9 mouse cellular contexts compared by ENCODE assay signal in genomic region chr17:27622611-27623359, GRCm38 (mm10). TPM values are rescaled to one million over a fixed set of nuclear protein-coding genes. Genes with fewer than 3 reads are reported as not detected.
DNase-seq lines count a peak whose midpoint lies in the region; ATAC-seq and TF ChIP-seq lines count a peak whose summit lies in the region.
"Had no signal": no experiment of that assay in that cellular context is flagged by ENCODE, and none has a peak within 500 bp of the region (broad histone marks: within the 10 kb centered on the region; RNA-seq: fewer than 3 reads in every experiment).

No protein-coding gene starts in this region.

- H3K27ac ChIP-seq in layer of hippocampus, adult 2 months = peak overlapping the region; percentile 100
- peak overlapping the region; percentile 98 for H3K27ac ChIP-seq in forebrain, embryonic 13.5 days
- peak overlapping the region; percentile 89 for H3K27ac ChIP-seq in lung, embryonic 14.5 days (ENCODE audit: low read depth)
- H3K27ac ChIP-seq in neural tube, embryonic 15.5 days (replicated peaks) = peak overlapping the region; percentile 99

- ATAC-seq in forebrain, embryonic 13.5 days = peak; percentile 68
- ATAC-seq in lung, embryonic 14.5 days (ENCODE audit: insufficient read depth) = peak; percentile 60
- ATAC-seq in neural tube, embryonic 15.5 days (ENCODE audit: low FRiP score) = peak; percentile 55

- no peak for TF ChIP-seq CTCF in layer of hippocampus, adult 2 months (conservative IDR thresholded peaks at IDR 0.05)
- TF ChIP-seq CTCF in lung, embryonic 14.5 days (IDR thresholded peaks at IDR 0.05; ENCODE audit: low read depth) = no peak

- peak overlapping the region; percentile 99 for H3K9ac ChIP-seq in forebrain, embryonic 13.5 days
- peak overlapping the region; percentile 94 for H3K9ac ChIP-seq in lung, embryonic 14.5 days
- H3K9ac ChIP-seq in neural tube, embryonic 15.5 days (replicated peaks) = peak overlapping the region; percentile 99

- under 1% methylated on average over 60 of the region's 80 CpGs for WGBS in forebrain, embryonic 13.5 days
- WGBS in lung, embryonic 14.5 days = under 1% methylated on average over 67 of the region's 80 CpGs
- under 1% methylated on average over 80 of the region's 80 CpGs for WGBS in neural tube, embryonic 15.5 days

- H3K4me3 ChIP-seq in layer of hippocampus, adult 2 months = peak overlapping the region; percentile 69
- H3K4me3 ChIP-seq in forebrain, embryonic 13.5 days = peak overlapping the region; percentile 91
- H3K4me3 ChIP-seq in lung, embryonic 14.5 days (ENCODE audit: low read depth, low read length) = peak overlapping the region; percentile 95
- peak overlapping the region; percentile 82 for H3K4me3 ChIP-seq in neural tube, embryonic 15.5 days (replicated peaks)

- peaks cover 56% of the 10 kb centered on the region for H3K4me1 ChIP-seq in forebrain, embryonic 13.5 days
- H3K4me1 ChIP-seq in lung, embryonic 14.5 days (ENCODE audit: insufficient read depth) = peaks cover 5% of the 10 kb centered on the region; the same call in 1 of the 2 replicates
- peaks cover 43% of the 10 kb centered on the region for H3K4me1 ChIP-seq in neural tube, embryonic 15.5 days

- H3K36me3 ChIP-seq in forebrain, embryonic 13.5 days (ENCODE audit: poor library complexity, severe bottlenecking) = peaks cover 14% of the 10 kb centered on the region
- 0 out of 2 replicates have a peak, but pooled peaks cover 2% of the 10 kb centered on the region for H3K36me3 ChIP-seq in lung, embryonic 14.5 days (ENCODE audit: insufficient read depth)
- peaks cover 2% of the 10 kb centered on the region; the same call in 1 of the 2 replicates for H3K36me3 ChIP-seq in neural tube, embryonic 15.5 days

- H3K4me2 ChIP-seq in forebrain, embryonic 13.5 days = peak overlapping the region; percentile 90
- peak overlapping the region; percentile 89 for H3K4me2 ChIP-seq in lung, embryonic 14.5 days
- peak overlapping the region; percentile 78 for H3K4me2 ChIP-seq in neural tube, embryonic 15.5 days

- H3K27me3 ChIP-seq in forebrain, embryonic 13.5 days = no peaks in the 10 kb centered on the region
- no peaks in the 10 kb centered on the region for H3K27me3 ChIP-seq in lung, embryonic 14.5 days (ENCODE audit: insufficient read depth, low read length)
- H3K27me3 ChIP-seq in neural tube, embryonic 15.5 days (replicated peaks) = no peaks in the 10 kb centered on the region

- H3K9me3 ChIP-seq in forebrain, embryonic 13.5 days (replicated peaks) = peaks cover 4% of the 10 kb centered on the region
- H3K9me3 ChIP-seq in lung, embryonic 14.5 days (ENCODE audit: low read depth, low read length) = no peaks in the 10 kb centered on the region
- H3K9me3 ChIP-seq in neural tube, embryonic 15.5 days (replicated peaks) = no peaks in the 10 kb centered on the region

- peak in 1 of 2 experiments; percentile 45 for DNase-seq in layer of hippocampus, adult 2 months (ENCODE audit: low spot score in 2 of 2)
- DNase-seq in layer of hippocampus, postnatal 36 days = no peak
- peak; percentile 84 for DNase-seq in brain, adult 2 months (ENCODE audit: low read depth, low spot score)
- peak; percentile 67 for DNase-seq in induced T-regulatory cell, adult 2 months (ENCODE audit: low read depth)
- peak; percentile 73 for DNase-seq in lung, embryonic 14.5 days
- peak; percentile 23 for DNase-seq in urinary bladder, postnatal 25 days (ENCODE audit: low spot score)

RNA-seq across cellular contexts. Expression of gene Nudt3, which starts 0.5 kb away (rescaled TPM):
- 100 to 1,000 TPM; 462 to 510 TPM for total RNA-seq in layer of hippocampus, adult 2 months (2021)
- 100 to 1,000 TPM; 564 to 566 TPM for total RNA-seq in layer of hippocampus, postnatal 36 days (2021)
- 191 and 196 TPM in 2 replicates for polyA plus RNA-seq in forebrain, embryonic 13.5 days (2015; fragmentation: Nextera tagmentation; extraction: Ambion mirVana)
- 30.5 and 34.4 TPM in 2 replicates for polyA plus RNA-seq in lung, embryonic 14.5 days (2014; fragmentation: Nextera tagmentation; extraction: Ambion mirVana)
- 229 and 253 TPM in 2 replicates for polyA plus RNA-seq in neural tube, embryonic 15.5 days (2015; fragmentation: Nextera tagmentation; extraction: Ambion mirVana)

RNA-seq across cellular contexts. Expression of gene RPS10-NUDT3, which starts 12.2 kb away (rescaled TPM):
- not detected for total RNA-seq in layer of hippocampus, adult 2 months (2021)
- total RNA-seq in layer of hippocampus, postnatal 36 days (2021) = not detected
- not detected in 2 replicates for polyA plus RNA-seq in forebrain, embryonic 13.5 days (2015; fragmentation: Nextera tagmentation; extraction: Ambion mirVana)
- polyA plus RNA-seq in lung, embryonic 14.5 days (2014; fragmentation: Nextera tagmentation; extraction: Ambion mirVana) = not detected in 2 replicates
- not detected in 2 replicates for polyA plus RNA-seq in neural tube, embryonic 15.5 days (2015; fragmentation: Nextera tagmentation; extraction: Ambion mirVana)
- total RNA-seq: adrenal gland, postnatal 4 days had no signal

RNA-seq across cellular contexts. Expression of gene Rps10, which starts 13.7 kb away (rescaled TPM):
- total RNA-seq in layer of hippocampus, adult 2 months (2021) = 100 to 1,000 TPM; 495 to 504 TPM
- total RNA-seq in layer of hippocampus, postnatal 36 days (2021) = 100 to 1,000 TPM; 444 to 462 TPM
- polyA plus RNA-seq in forebrain, embryonic 13.5 days (2015; fragmentation: Nextera tagmentation; extraction: Ambion mirVana) = 659 and 777 TPM in 2 replicates
- 1,167 and 1,191 TPM in 2 replicates for polyA plus RNA-seq in lung, embryonic 14.5 days (2014; fragmentation: Nextera tagmentation; extraction: Ambion mirVana)
- 483 and 558 TPM in 2 replicates for polyA plus RNA-seq in neural tube, embryonic 15.5 days (2015; fragmentation: Nextera tagmentation; extraction: Ambion mirVana)

RNA-seq across cellular contexts. Expression of gene Pacsin1, which starts 32.5 kb away (rescaled TPM):
- 100 to 1,000 TPM; 321 to 335 TPM for total RNA-seq in layer of hippocampus, adult 2 months (2021)
- 100 to 1,000 TPM; 310 to 319 TPM for total RNA-seq in layer of hippocampus, postnatal 36 days (2021)
- polyA plus RNA-seq in forebrain, embryonic 13.5 days (2015; fragmentation: Nextera tagmentation; extraction: Ambion mirVana) = 14.8 and 18.2 TPM in 2 replicates
- 0.39 and 0.60 TPM in 2 replicates for polyA plus RNA-seq in lung, embryonic 14.5 days (2014; fragmentation: Nextera tagmentation; extraction: Ambion mirVana)
- polyA plus RNA-seq in neural tube, embryonic 15.5 days (2015; fragmentation: Nextera tagmentation; extraction: Ambion mirVana) = 62.6 and 66.7 TPM in 2 replicates

RNA-seq across cellular contexts. Expression of gene AI413582, which starts 57.2 kb away (rescaled TPM):
- total RNA-seq in layer of hippocampus, adult 2 months (2021) = 10 to 100 TPM; 61.6 to 66.1 TPM
- total RNA-seq in layer of hippocampus, postnatal 36 days (2021) = 10 to 100 TPM; 62.6 to 63.9 TPM
- polyA plus RNA-seq in forebrain, embryonic 13.5 days (2015; fragmentation: Nextera tagmentation; extraction: Ambion mirVana) = 22.2 and 25.2 TPM in 2 replicates
- 17.6 and 21.8 TPM in 2 replicates for polyA plus RNA-seq in lung, embryonic 14.5 days (2014; fragmentation: Nextera tagmentation; extraction: Ambion mirVana)
- polyA plus RNA-seq in neural tube, embryonic 15.5 days (2015; fragmentation: Nextera tagmentation; extraction: Ambion mirVana) = 70.8 and 74.9 TPM in 2 replicates

Comparison
In these comparisons a context has a peak if more than half of its experiments do, and no peak if none do; other contexts are left out.
1. DNase-seq: peak in brain, adult 2 months (single experiment), induced T-regulatory cell, adult 2 months (single experiment), lung, embryonic 14.5 days (single experiment) and urinary bladder, postnatal 25 days (single experiment); none in layer of hippocampus, postnatal 36 days (0 of 2).
2. Peak in every context shown above with its lines, with median percentiles within 50 percentile points of each other: H3K27ac ChIP-seq, H3K4me3 ChIP-seq, ATAC-seq, H3K4me2 ChIP-seq and H3K9ac ChIP-seq.